Mouse (Mus musculus) liver, embryonic 14.5 days (tissue): Measurements from ENCODE around the gene Cdc42ep2.

Experiments used
- CTCF ChIP-seq: IDR thresholded peaks from 2 replicates; pipeline ENCODE4 v1.5.1; 2016; ENCODE audit warnings: antibody characterized with exemption, low read depth, control low read depth
- EP300 ChIP-seq: IDR thresholded peaks from 2 replicates; pipeline ENCODE4 v1.6.1; 2016; ENCODE audit warnings: antibody characterized with exemption, low read depth

DNA sequence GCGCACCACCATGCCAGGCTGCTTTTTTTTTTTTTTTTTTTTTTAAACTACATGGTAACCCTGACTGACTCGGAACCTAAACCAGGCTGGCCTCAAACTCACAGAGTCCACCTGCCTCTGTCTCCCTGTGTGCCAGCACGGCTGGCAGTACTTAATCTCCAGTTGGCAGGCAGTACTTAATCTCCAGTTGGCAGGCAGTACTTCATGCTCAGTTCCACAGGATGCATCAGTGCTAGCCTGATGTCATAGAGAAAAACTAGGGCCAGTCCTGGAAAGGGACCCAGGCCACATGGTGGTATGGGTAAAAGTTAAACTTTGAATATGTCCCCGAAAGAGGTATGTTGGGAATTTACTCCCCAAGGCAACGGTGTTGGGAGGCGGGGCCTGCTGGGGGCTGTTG lies 3.5 kb upstream of the Cdc42ep2 start:
- TF ChIP-seq CTCF: no peak
- no peak for TF ChIP-seq EP300
